17 mouse cellular contexts compared by ENCODE assay signal in the genomic region with DNA sequence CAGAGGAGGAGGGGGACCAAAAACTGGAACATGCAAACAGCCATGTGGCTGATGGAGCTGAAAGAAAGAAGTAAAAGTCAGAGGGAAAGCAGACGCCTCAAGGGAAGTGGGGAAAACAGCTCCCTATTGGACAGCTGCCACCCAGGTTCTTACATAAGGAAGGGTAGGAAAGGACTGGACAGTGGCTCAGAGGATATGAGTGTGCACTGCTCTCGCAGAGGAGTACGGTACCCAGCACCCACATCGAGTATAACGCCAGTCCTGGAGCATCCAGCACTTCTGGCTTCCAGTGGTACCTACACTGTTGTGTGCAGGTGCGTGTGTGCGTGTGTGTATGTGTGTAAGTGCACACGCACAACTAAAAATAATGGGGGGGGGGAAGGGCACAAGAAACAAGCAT. TPM values are rescaled to one million over a fixed set of nuclear protein-coding genes. Genes with fewer than 3 reads are reported as not detected.
DNase-seq lines count a peak whose midpoint lies in the region; ATAC-seq and TF ChIP-seq lines count a peak whose summit lies in the region.
"Had no signal": no experiment of that assay in that cellular context is flagged by ENCODE, and none has a peak within 500 bp of the region (broad histone marks: within the 10 kb centered on the region; RNA-seq: fewer than 3 reads in every experiment).

No protein-coding gene starts in this region.

- H3K36me3 ChIP-seq in forebrain, embryonic 11.5 days (ENCODE audit: control insufficient read depth, insufficient read depth, low read length) = no peaks in the 10 kb centered on the region
- no peaks in the 10 kb centered on the region for H3K36me3 ChIP-seq in forebrain, embryonic 16.5 days (ENCODE audit: control insufficient read depth, insufficient read depth)
- H3K36me3 ChIP-seq in liver, embryonic 12.5 days = no peaks in the 10 kb centered on the region
- peaks cover 0 to 29% of the 10 kb centered on the region in 2 experiments for H3K36me3 ChIP-seq in CH12.LX (replicated peaks in 1 of 2; ENCODE audit: control insufficient read depth in 1 of 2, insufficient read depth in 1 of 2, low read length in 1 of 2)
- no peaks in the 10 kb centered on the region for H3K36me3 ChIP-seq in limb, embryonic 12.5 days
- H3K36me3 ChIP-seq: heart, embryonic 13.5 days had no signal

- TF ChIP-seq EP300 in CH12.LX (IDR thresholded peaks at IDR 0.05; ENCODE audit: low read length) = no peak

- H3K27me3 ChIP-seq in forebrain, embryonic 11.5 days (ENCODE audit: control insufficient read depth, insufficient read depth, low read length) = no peaks in the 10 kb centered on the region; the same call in 1 of the 2 replicates
- no peaks in the 10 kb centered on the region for H3K27me3 ChIP-seq in forebrain, embryonic 16.5 days (replicated peaks; ENCODE audit: control insufficient read depth, insufficient read depth, low read length)
- peaks cover 27% of the 10 kb centered on the region; the same call in 1 of the 2 replicates for H3K27me3 ChIP-seq in liver, embryonic 12.5 days (replicated peaks)
- no peaks in the 10 kb centered on the region for H3K27me3 ChIP-seq in CH12.LX (replicated peaks)
- peaks cover 39% of the 10 kb centered on the region for H3K27me3 ChIP-seq in limb, embryonic 12.5 days

- TF ChIP-seq POLR2A in CH12.LX (IDR thresholded peaks at IDR 0.05; ENCODE audit: low read depth, low read length) = no peak

- no peak for DNase-seq in forebrain, embryonic 11.5 days (ENCODE audit: low spot score)
- DNase-seq in liver (no peak), CH12.LX (ENCODE audit: extremely low read depth) (no peak)
- no peak for DNase-seq in adrenal gland, postnatal 4 days (ENCODE audit: low spot score in 2 of 2)
- DNase-seq: right cerebral cortex, adult 18-20 months had no signal

- no peak for TF ChIP-seq RAD21 in CH12.LX (IDR thresholded peaks at IDR 0.05; ENCODE audit: low read depth, low read length)

- peak overlapping the region; percentile 40 for H3K9ac ChIP-seq in forebrain, embryonic 11.5 days (ENCODE audit: low read length)
- H3K9ac ChIP-seq in forebrain, embryonic 16.5 days (replicated peaks; ENCODE audit: low read depth, low read length) = no peak overlapping the region
- H3K9ac ChIP-seq in liver, embryonic 12.5 days = no peak overlapping the region
- no peak overlapping the region for H3K9ac ChIP-seq in CH12.LX (ENCODE audit: insufficient read depth, low read depth)
- H3K9ac ChIP-seq in limb, embryonic 12.5 days (replicated peaks) = no peak overlapping the region
- H3K9ac ChIP-seq: heart, embryonic 13.5 days had no signal

- H3K79me2 ChIP-seq in CH12.LX (replicated peaks; ENCODE audit: control insufficient read depth, extremely low read depth, insufficient read depth, poor library complexity, severe bottlenecking) = no peaks in the 10 kb centered on the region

- H3K9me3 ChIP-seq in forebrain, embryonic 11.5 days (ENCODE audit: control insufficient read depth, low read length) = no peaks in the 10 kb centered on the region
- no peaks in the 10 kb centered on the region for H3K9me3 ChIP-seq in forebrain, embryonic 16.5 days (ENCODE audit: control insufficient read depth, low read length)
- H3K9me3 ChIP-seq in liver, embryonic 12.5 days (replicated peaks) = no peaks in the 10 kb centered on the region
- H3K9me3 ChIP-seq in CH12.LX (replicated peaks; ENCODE audit: low read length) = no peaks in the 10 kb centered on the region
- no peaks in the 10 kb centered on the region for H3K9me3 ChIP-seq in limb, embryonic 12.5 days
- H3K9me3 ChIP-seq: heart, embryonic 13.5 days had no signal

- H3K27ac ChIP-seq in forebrain, embryonic 11.5 days (ENCODE audit: low read depth, low read length) = no peak overlapping the region
- H3K27ac ChIP-seq in forebrain, embryonic 16.5 days (ENCODE audit: low read length) = no peak overlapping the region
- H3K27ac ChIP-seq in liver, embryonic 12.5 days = no peak overlapping the region
- no peak overlapping the region for H3K27ac ChIP-seq in CH12.LX (ENCODE audit: insufficient read depth, low read depth)
- H3K27ac ChIP-seq in limb, embryonic 12.5 days = no peak overlapping the region
- H3K27ac ChIP-seq: heart, embryonic 13.5 days; hindbrain, postnatal 0 days; layer of hippocampus, adult 2 months had no signal

- H3K4me1 ChIP-seq in forebrain, embryonic 11.5 days (replicated peaks; ENCODE audit: control insufficient read depth, insufficient read depth, low read length) = peaks cover 9% of the 10 kb centered on the region; the same call in 1 of the 2 replicates
- H3K4me1 ChIP-seq in forebrain, embryonic 16.5 days (replicated peaks; ENCODE audit: control insufficient read depth, insufficient read depth, low read length) = peaks cover 20% of the 10 kb centered on the region
- peaks cover 4% of the 10 kb centered on the region; the same call in 1 of the 2 replicates for H3K4me1 ChIP-seq in liver, embryonic 12.5 days
- peaks cover 3 to 16% of the 10 kb centered on the region in 2 experiments; a peak in 2 of 4 replicates for H3K4me1 ChIP-seq in CH12.LX (ENCODE audit: control insufficient read depth in 1 of 2, insufficient read depth in 2 of 2)
- H3K4me1 ChIP-seq in limb, embryonic 12.5 days (replicated peaks) = peaks cover 18% of the 10 kb centered on the region
- H3K4me1 ChIP-seq: heart, embryonic 13.5 days had no signal

- dilution Hi-C loops in CH12.LX (cut with MboI; ENCODE audit: extremely low pct_ligation_motif_present, extremely low pct_unique_long_range_greater_than_20kb, low sequenced_read_pairs) = no loop called here

- H3K4me3 ChIP-seq in forebrain, embryonic 11.5 days (ENCODE audit: low read depth, low read length) = no peak overlapping the region
- no peak overlapping the region for H3K4me3 ChIP-seq in forebrain, embryonic 16.5 days (replicated peaks; ENCODE audit: low read length)
- H3K4me3 ChIP-seq in liver, embryonic 12.5 days = no peak overlapping the region
- no peak overlapping the region for H3K4me3 ChIP-seq in CH12.LX (replicated peaks in 1 of 3; ENCODE audit: low read depth in 2 of 3, low read length in 2 of 3, poor library complexity in 1 of 3)
- H3K4me3 ChIP-seq in limb, embryonic 12.5 days (replicated peaks) = no peak overlapping the region
- H3K4me3 ChIP-seq: heart, embryonic 13.5 days; layer of hippocampus, adult 2 months had no signal

- in situ Hi-C loops in CH12.LX (cut with MboI; ENCODE audit: low pct_ligation_motif_present, low pct_unique_long_range_greater_than_20kb, low sequenced_read_pairs) = loop anchor here (25.0 kb wide), 1 partner anchor 266 kb away; no protein-coding TSS in a partner anchor

- no peak for ATAC-seq in forebrain, embryonic 11.5 days (replicated peaks; ENCODE audit: low FRiP score)
- ATAC-seq in forebrain, embryonic 16.5 days = no peak
- ATAC-seq in liver, embryonic 12.5 days = peak; percentile 28; the same call in 1 of the 2 replicates
- peak; percentile 45; the same call in 1 of the 2 replicates for ATAC-seq in limb, embryonic 12.5 days (ENCODE audit: insufficient number of reproducible peaks, insufficient read depth, low FRiP score, low TSS enrichment, low read depth)

- no peak for TF ChIP-seq CTCF in CH12.LX (conservative IDR thresholded peaks at IDR 0.05 in 1 of 2, IDR thresholded peaks at IDR 0.05 in 1 of 2; ENCODE audit: low read depth in 2 of 2, low read length in 2 of 2)

- no peak overlapping the region for H3K4me2 ChIP-seq in forebrain, embryonic 11.5 days (ENCODE audit: low read depth, low read length, severe bottlenecking)
- no peak overlapping the region for H3K4me2 ChIP-seq in forebrain, embryonic 16.5 days (ENCODE audit: low read length)
- H3K4me2 ChIP-seq in liver, embryonic 12.5 days = no peak overlapping the region
- peak overlapping the region; percentile 59; the same call in 1 of the 2 replicates for H3K4me2 ChIP-seq in CH12.LX (ENCODE audit: insufficient read depth, low read depth, poor library complexity, severe bottlenecking)
- H3K4me2 ChIP-seq in limb, embryonic 12.5 days = no peak overlapping the region

- WGBS in forebrain, embryonic 11.5 days = 75% methylated on average over 8 of the region's 8 CpGs
- 72% methylated on average over 8 of the region's 8 CpGs for WGBS in forebrain, embryonic 16.5 days
- 55% methylated on average over 8 of the region's 8 CpGs for WGBS in liver, embryonic 12.5 days (ENCODE audit: insufficient replicate concordance)
- WGBS in limb, embryonic 12.5 days = 69% methylated on average over 8 of the region's 8 CpGs

RNA-seq across cellular contexts. Expression of gene Nhlh1, which starts 11.0 kb away (rescaled TPM):
- 6.0 and 7.6 TPM in 2 replicates for polyA plus RNA-seq in forebrain, embryonic 11.5 days (2014; fragmentation: Nextera tagmentation; extraction: Ambion mirVana)
- polyA plus RNA-seq in forebrain, embryonic 16.5 days (2015; fragmentation: Nextera tagmentation; extraction: Ambion mirVana) = 2.0 TPM in 2 replicates
- polyA plus RNA-seq in liver, embryonic 12.5 days (2016; fragmentation: Nextera tagmentation; extraction: Ambion mirVana) = not detected in 2 replicates
- not detected in 2 replicates for total RNA-seq in CH12.LX (2012; rRNA removed)
- total RNA-seq in CH12.LX (2014; rRNA removed) = not detected in 2 replicates
- 0.16 TPM in 1 of 2 replicates, not detected in the other for polyA plus RNA-seq in CH12.LX (2012; ENCODE audit: insufficient read length, low read depth)
- 0.14 TPM in 1 of 2 replicates, not detected in the other for polyA plus RNA-seq in limb, embryonic 12.5 days (2016; fragmentation: Nextera tagmentation; extraction: Ambion mirVana)
- total RNA-seq in adrenal gland, postnatal 4 days (2021) = under 1 TPM in 1 of 2 experiments, not detected in 1; 0.31 TPM
- total RNA-seq: adrenal gland, postnatal 36 days; gastrocnemius, postnatal 10 days; heart, adult 18-20 months; heart, postnatal 25 days; liver, adult 2 months; monocyte, adult 5-6 weeks had no signal
- polyA plus RNA-seq: heart, embryonic 13.5 days; liver, adult 2 months had no signal

RNA-seq across cellular contexts. Expression of gene Vangl2, which starts 18.2 kb away (rescaled TPM):
- polyA plus RNA-seq in forebrain, embryonic 11.5 days (2014; fragmentation: Nextera tagmentation; extraction: Ambion mirVana) = 47.0 and 49.3 TPM in 2 replicates
- polyA plus RNA-seq in forebrain, embryonic 16.5 days (2015; fragmentation: Nextera tagmentation; extraction: Ambion mirVana) = 40.5 and 42.7 TPM in 2 replicates
- polyA plus RNA-seq in liver, embryonic 12.5 days (2016; fragmentation: Nextera tagmentation; extraction: Ambion mirVana) = 2.3 and 2.6 TPM in 2 replicates
- 5.0 and 7.3 TPM in 2 replicates for total RNA-seq in CH12.LX (2012; rRNA removed)
- total RNA-seq in CH12.LX (2014; rRNA removed) = 3.6 and 4.1 TPM in 2 replicates
- 7.9 and 9.4 TPM in 2 replicates for polyA plus RNA-seq in CH12.LX (2012; ENCODE audit: insufficient read length, low read depth)
- polyA plus RNA-seq in limb, embryonic 12.5 days (2016; fragmentation: Nextera tagmentation; extraction: Ambion mirVana) = 23.2 and 23.7 TPM in 2 replicates
- 10 to 100 TPM; 16.2 to 18.7 TPM for total RNA-seq in adrenal gland, postnatal 4 days (2021)

RNA-seq across cellular contexts. Expression of gene Copa, which starts 35.9 kb away (rescaled TPM):
- polyA plus RNA-seq in forebrain, embryonic 11.5 days (2014; fragmentation: Nextera tagmentation; extraction: Ambion mirVana) = 182 and 187 TPM in 2 replicates
- 235 and 242 TPM in 2 replicates for polyA plus RNA-seq in forebrain, embryonic 16.5 days (2015; fragmentation: Nextera tagmentation; extraction: Ambion mirVana)
- polyA plus RNA-seq in liver, embryonic 12.5 days (2016; fragmentation: Nextera tagmentation; extraction: Ambion mirVana) = 92.8 and 96.5 TPM in 2 replicates
- total RNA-seq in CH12.LX (2012; rRNA removed) (158 and 165 TPM in 2 replicates), CH12.LX (2014; rRNA removed) (155 and 157 TPM in 2 replicates)
- polyA plus RNA-seq in CH12.LX (2012; ENCODE audit: insufficient read length, low read depth) = 160 and 165 TPM in 2 replicates
- 219 and 228 TPM in 2 replicates for polyA plus RNA-seq in limb, embryonic 12.5 days (2016; fragmentation: Nextera tagmentation; extraction: Ambion mirVana)
- 100 to 1,000 TPM; 187 to 205 TPM for total RNA-seq in adrenal gland, postnatal 4 days (2021)

RNA-seq across cellular contexts. Expression of gene Ncstn, which starts 36.2 kb away (rescaled TPM):
- 107 and 117 TPM in 2 replicates for polyA plus RNA-seq in forebrain, embryonic 11.5 days (2014; fragmentation: Nextera tagmentation; extraction: Ambion mirVana)
- polyA plus RNA-seq in forebrain, embryonic 16.5 days (2015; fragmentation: Nextera tagmentation; extraction: Ambion mirVana) = 108 and 112 TPM in 2 replicates
- polyA plus RNA-seq in liver, embryonic 12.5 days (2016; fragmentation: Nextera tagmentation; extraction: Ambion mirVana) = 45.6 and 47.8 TPM in 2 replicates
- total RNA-seq in CH12.LX (2012; rRNA removed) = 21.5 and 24.5 TPM in 2 replicates
- total RNA-seq in CH12.LX (2014; rRNA removed) = 12.4 and 15.0 TPM in 2 replicates
- 52.4 and 56.1 TPM in 2 replicates for polyA plus RNA-seq in CH12.LX (2012; ENCODE audit: insufficient read length, low read depth)
- polyA plus RNA-seq in limb, embryonic 12.5 days (2016; fragmentation: Nextera tagmentation; extraction: Ambion mirVana) = 86.6 and 96.6 TPM in 2 replicates
- total RNA-seq in adrenal gland, postnatal 4 days (2021) = 100 to 1,000 TPM; 148 to 154 TPM

Comparison
In these comparisons a context has a peak if more than half of its experiments do, and no peak if none do; other contexts are left out.
1. ATAC-seq: peak in liver, embryonic 12.5 days (single experiment) and limb, embryonic 12.5 days (single experiment); none in forebrain, embryonic 11.5 days (single experiment) and forebrain, embryonic 16.5 days (single experiment).